Mouse (Mus musculus): ENCODE measurements around the gene Fadd.

- TF ChIP-seq POLR2A (IDR thresholded peaks at IDR 0.05; ENCODE audit: borderline replicate concordance, extremely low read depth, low read depth, low read length), result no peak
- peak; percentile 94 for TF ChIP-seq CTCF (IDR thresholded peaks at IDR 0.05; ENCODE audit: insufficient read depth, low read length)
Measured at GRCm38 (mm10) chr7:144585648-144586047, 3.4 kb upstream of the Fadd start.

All from lung, adult 2 months (tissue).